Mouse (Mus musculus) heart, postnatal 4 days (tissue): ENCODE measurements at regions not wholly inside any gene's neighbourhood (a gene's known extent, or its start where the extent isn't known, plus 50 kb on each side); places are given as distances from the start of the nearest gene placed in this dataset.
A peak's percentile ranks its signal among the peaks of the same experiment; 100 is the strongest.
"Not testable (repeated sequence)": the region's sequence is repeated elsewhere in the genome, so short reads cannot be mapped to it uniquely, and the experiment has no call there.

Experiments
- DNase-seq: peaks from one replicate; pipeline ENCODE4 v3.0.0; 2021

DNA sequence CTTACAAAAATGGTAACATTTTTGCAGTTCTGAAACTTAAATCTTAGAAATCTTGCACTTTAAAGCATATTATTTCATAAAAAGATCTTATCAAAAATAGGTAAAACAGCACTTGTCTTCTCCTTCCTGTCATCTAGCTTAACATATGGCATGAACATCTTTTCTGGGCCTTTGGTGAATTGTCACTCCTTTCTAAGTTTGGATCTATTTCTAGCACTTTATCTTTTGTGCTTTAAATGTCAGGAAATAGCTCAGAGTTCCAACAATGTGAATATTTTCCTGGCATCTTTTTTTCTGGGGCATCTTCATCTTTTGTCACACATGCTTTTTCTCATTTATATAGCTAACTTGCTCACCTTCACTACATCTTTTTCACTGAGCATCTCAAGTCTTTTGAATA is 527.4 kb upstream of the Gm5150 start:
- no peak for DNase-seq

DNA sequence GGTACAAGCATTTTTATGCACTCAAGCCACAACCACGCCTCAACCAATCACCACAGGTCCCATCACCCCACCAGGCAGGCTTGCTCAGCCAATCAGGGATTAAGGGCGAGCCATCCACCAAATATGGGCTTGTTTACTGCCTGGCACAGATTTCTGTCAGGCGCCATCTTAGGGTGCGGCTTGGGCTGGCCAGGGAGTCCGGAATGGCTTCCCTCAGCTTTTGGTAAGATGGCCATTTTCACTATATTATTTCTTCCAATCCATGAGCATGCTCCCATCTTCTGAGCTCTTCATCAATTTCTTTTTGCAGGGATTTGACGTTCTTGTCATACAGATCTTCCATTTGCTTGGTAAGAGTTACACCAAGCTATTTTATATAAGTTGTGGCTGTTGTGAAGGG is 521.3 kb upstream of the Gm5150 start:
- DNase-seq: not testable (repeated sequence)

DNA sequence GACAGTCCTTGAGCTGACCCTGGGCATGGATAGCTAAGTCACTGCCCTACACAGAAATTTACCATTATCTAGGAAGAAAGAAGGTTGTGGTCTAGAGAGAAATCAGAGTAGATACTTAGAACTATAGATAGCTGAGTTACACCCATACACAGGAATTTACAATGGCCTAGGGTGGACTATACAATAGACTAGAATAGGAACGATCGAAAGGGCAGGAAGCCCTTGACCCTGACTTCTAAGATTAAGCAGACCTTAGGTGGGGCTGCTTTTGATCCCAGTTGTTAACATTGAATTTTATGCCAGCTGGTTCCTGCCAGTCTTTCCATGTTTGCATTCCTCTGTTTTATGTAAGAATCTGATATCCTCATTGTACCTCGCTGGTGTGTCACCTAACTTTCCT is 482.2 kb upstream of the Gm5150 start:
- DNase-seq: not testable (repeated sequence)

DNA sequence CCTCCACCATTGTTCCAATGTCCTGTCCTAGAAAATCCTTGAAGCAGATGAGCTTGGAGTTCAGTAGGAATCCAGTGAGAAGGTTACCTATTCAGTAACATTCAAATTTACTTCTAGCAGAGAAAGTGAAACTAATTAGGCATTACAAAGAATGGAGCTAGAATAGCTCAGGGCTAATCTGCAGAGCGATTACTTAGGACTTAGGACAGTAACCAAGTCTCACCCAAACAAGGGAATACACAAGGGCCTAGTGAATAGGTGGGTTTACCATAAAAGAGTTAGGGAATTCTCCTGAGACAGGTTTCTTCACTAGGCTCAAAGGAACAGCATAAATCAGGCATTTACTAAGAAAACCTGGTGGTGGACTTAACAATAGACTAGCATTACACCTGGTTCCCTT is 476.5 kb upstream of the Gm5150 start:
- no peak for DNase-seq

DNA sequence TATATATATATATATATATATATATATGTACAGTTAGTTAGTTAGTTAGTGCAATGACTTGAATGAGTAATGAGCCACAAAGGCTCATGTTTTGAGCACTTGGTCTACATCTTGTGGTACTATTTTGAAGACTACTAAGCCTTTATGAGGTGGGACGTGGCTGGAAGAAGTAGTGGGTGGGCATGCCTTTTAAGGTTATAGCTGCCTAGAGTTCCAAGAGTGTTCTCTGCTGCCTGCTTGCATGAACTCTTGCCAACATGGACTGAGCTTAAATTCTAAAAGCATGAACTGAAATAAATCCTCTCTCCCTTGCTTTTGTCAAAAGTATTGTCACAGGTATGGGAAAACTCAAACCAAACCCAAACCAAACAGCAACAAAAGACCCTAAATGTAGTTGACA is 465.1 kb upstream of the Gm5150 start:
- DNase-seq: no peak

DNA sequence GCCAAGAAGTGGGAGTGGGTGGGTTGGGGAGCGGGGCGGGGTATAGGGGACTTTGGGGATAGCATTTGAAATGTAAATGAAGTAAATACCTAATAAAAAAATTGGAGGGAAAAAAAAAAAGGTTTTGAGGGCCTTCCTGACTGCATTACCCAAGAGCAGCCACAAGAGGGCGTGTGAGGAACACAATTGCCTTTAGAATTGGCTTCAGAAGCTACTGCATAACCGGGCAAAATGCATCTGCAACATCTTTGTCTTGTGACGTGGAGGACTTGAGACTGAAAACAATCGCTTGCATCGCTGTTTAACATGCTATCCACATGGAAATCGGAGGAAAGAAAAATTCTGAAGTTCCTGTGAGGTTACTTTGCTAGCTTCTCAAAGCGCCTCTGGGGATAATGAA is 460.2 kb upstream of the Gm5150 start:
- peak; percentile 49 for DNase-seq

DNA sequence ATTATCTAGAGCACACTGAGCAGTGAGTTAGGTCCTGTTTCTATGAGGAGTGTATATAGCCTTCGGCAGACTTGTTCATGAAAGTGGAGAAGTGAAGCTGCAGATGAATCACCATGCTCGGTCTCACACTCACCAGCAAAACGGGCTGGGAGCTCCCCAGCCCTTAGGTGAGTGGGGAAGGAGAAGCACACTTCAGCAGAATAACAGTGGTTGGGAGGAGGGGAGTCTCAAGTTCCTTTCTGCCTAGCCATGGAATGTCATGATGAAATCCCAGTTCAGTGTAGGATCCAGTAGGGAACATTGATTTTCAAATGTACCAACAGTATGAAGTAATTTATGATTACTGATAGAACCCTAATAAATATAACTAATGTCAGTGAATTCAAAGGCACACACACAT is 459.1 kb upstream of the Gm5150 start:
- no peak for DNase-seq

DNA sequence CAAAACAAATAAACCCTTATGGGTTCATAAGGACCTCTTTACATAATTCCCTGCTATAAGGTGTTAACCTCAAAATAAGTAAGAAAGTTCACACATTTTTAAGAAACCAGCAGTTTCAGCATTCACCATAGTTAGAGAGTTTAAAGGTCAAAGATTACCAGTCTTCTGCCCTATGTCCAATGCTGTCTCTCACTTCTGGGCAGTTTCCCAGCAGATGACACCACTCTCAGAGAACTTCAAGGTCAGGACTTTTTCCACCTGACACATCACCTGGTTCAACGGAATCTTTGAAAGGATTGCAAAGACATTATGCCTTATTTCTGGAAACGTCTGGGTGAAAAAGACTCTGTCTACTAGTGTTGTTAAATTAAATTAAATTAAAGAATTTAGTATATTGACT is 458.1 kb upstream of the Gm5150 start:
- DNase-seq: no peak

DNA sequence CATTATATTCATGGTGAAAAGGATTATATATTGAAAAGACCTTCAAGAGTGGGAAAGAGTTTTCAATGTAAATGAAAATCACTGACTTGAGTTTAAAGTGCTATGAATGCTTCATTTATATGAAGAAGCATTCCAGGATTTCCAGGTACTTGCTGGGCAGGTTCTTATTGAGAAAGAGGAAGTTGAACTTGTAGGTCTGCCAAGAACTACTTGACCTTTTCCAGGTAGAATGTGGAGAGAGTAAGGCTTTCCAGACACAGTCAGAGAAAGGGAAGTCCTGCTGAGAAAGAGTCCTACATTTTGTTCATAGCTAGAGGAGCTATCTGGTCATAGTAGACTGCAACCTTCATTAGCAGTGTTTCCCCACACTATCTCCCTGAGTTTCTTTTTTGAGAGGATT is 426.8 kb upstream of the Gm5150 start:
- no peak for DNase-seq

DNA sequence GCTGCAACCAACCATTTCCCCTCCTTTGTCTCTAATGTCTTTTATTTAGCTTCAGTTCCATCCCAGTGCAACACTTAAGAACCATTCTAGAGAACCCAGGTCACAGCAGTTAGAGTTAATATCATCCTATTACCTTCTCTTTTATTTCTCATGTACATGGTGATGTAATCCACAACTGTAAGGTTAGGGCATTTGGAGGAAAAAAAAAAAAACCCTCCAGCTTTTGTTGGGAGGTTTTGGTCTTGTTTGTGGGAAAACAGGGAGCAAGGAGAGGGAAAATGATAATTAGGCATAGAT is 425.5 kb upstream of the Gm5150 start:
- DNase-seq: no peak

DNA sequence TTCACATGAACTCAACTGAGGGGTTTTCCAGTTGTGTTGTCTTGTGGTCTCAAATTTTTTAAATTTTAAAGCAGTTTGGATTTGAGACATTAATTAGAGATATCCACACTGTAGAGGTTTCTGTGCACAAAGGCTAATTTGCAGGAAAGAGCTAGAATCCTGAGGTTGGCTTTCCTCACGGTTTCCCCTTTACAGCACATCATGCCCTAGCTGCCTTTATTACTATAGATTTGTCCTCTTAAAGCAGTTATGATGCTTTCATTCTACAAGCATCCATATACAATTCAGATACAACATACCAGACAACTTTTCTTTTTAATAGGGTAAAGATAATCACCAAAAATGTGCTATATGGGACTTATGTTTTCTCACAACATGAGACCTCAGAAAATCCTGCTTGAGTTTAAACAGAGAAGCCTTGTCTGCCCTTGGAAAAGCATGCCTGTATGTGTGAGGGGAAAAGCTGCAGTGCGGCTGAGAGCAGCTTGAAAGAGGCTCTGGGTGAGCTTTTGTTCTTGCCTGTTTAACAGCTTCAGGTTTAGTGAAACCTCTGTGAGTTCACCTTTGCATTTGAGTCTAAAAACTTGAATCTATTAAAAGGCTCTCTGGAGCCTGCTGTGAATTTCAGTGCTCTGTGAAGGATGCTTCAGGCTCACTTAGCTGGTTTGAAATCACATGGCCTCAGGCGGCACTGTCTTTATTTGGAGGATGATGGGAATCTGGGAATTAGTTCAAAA is 425.0 kb upstream of the Gm5150 start:
- no peak for DNase-seq
